Mouse (Mus musculus): ENCODE results near the gene Fancc. TPM values are rescaled to one million over a fixed set of nuclear protein-coding genes. Genes with fewer than 3 reads are reported as not detected.

Gene Fancc
- total and polyA plus RNA-seq, 2 experiments from 2014 or later, result 8.5 to 39.5 TPM

DNA sequence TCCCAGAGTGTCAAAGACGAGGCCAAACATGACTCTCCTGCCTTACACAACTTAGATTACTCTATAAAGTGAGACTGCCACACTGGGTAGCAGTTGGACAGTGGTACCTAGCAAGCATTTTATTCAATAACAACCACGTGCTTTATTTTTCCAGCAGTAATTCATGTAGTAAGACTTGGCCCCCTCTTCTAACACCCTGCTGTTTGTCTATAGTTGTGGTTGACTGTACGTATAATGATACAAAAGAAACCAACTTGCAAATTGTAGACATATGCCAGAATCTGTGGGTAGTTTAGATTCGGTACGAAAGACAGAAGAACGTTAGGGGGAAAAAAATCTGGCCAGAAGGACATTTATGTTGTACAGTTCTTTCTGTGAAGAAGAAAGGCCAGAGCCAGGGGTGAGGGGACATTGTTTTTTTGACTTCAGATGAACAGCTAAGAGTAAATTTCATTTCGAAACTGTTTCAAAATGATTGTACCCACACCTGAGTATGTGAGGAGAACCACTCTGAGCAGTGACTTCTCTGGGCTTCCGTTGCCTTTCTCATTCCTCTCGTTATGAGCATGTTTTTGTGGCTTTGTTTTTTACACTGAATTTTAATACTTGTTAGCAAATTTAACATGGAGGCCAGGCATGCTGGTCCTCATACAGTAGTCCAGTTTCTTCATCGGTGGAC lies 222.5 kb downstream of the Fancc start:
- H3K9me3 ChIP-seq (replicated peaks; ENCODE audit: control insufficient read depth, low read length), result no peaks in the 10 kb centered on the region
- no peak for DNase-seq (ENCODE audit: low spot score)
- H3K4me2 ChIP-seq (ENCODE audit: low read depth, low read length), result no peak overlapping the region
- no peak overlapping the region for H3K4me3 ChIP-seq (ENCODE audit: low read depth, low read length)
- TF ChIP-seq EP300 (IDR thresholded peaks at IDR 0.05; ENCODE audit: low read depth) (no peak), CTCF (IDR thresholded peaks at IDR 0.05; ENCODE audit: low read depth) (no peak)
- H3K27ac ChIP-seq (ENCODE audit: low read depth), result peak overlapping the region; percentile 58; the same call in 1 of the 2 replicates
- H3K9ac ChIP-seq (replicated peaks; ENCODE audit: low read depth, low read length), result no peak overlapping the region
- WGBS, result 82% methylated on average over 10 of the region's 10 CpGs
- ATAC-seq (ENCODE audit: insufficient read depth, low read depth), result no peak
- H3K36me3 ChIP-seq (replicated peaks; ENCODE audit: control insufficient read depth, insufficient read depth, low read length), result peaks cover 10% of the 10 kb centered on the region; the same call in 1 of the 2 replicates
- H3K4me1 ChIP-seq (ENCODE audit: control insufficient read depth, insufficient read depth), result peaks cover 64% of the 10 kb centered on the region
- no peaks in the 10 kb centered on the region for H3K27me3 ChIP-seq (ENCODE audit: control insufficient read depth, insufficient read depth, low read length)

DNA sequence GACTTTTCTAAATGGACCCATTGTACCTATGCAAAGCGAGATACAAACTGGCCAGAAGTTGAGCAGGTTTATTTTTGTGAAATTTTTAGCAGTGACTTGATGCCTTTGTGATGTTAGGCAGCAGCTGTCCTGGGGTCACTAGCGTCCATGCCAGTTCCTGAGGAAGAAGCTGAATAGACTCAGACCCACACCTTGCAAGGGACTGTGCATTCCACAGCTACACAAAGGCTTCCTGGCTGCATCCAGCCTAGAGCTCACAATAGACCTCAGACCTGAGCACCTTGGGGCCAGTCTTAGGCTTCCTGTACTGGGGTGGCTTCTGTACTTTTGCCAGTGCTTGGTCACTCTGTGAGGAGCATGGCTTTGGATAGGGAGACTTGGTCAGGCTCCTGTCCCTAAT lies 223.2 kb downstream of the Fancc start:
- no peaks in the 10 kb centered on the region for H3K27me3 ChIP-seq (ENCODE audit: control insufficient read depth, insufficient read depth, low read length)
- H3K36me3 ChIP-seq (replicated peaks; ENCODE audit: control insufficient read depth, insufficient read depth, low read length), result peaks cover 11% of the 10 kb centered on the region; the same call in 1 of the 2 replicates
- H3K9ac ChIP-seq (replicated peaks; ENCODE audit: low read depth, low read length), result no peak overlapping the region
- ATAC-seq (ENCODE audit: insufficient read depth, low read depth) (no peak), DNase-seq (ENCODE audit: low spot score) (no peak)
- WGBS, result 50% methylated on average over 2 of the region's 2 CpGs
- H3K4me3 ChIP-seq (ENCODE audit: low read depth, low read length), result peak overlapping the region; percentile 1; the same call in 1 of the 2 replicates
- no peak for TF ChIP-seq EP300 (IDR thresholded peaks at IDR 0.05; ENCODE audit: low read depth)
- TF ChIP-seq CTCF (IDR thresholded peaks at IDR 0.05; ENCODE audit: low read depth), result no peak
- H3K9me3 ChIP-seq (replicated peaks; ENCODE audit: control insufficient read depth, low read length), result no peaks in the 10 kb centered on the region
- H3K4me2 ChIP-seq (ENCODE audit: low read depth, low read length), result peak overlapping the region; percentile 24
- H3K27ac ChIP-seq (ENCODE audit: low read depth), result peak overlapping the region; percentile 58
- H3K4me1 ChIP-seq (ENCODE audit: control insufficient read depth, insufficient read depth), result peaks cover 61% of the 10 kb centered on the region

DNA sequence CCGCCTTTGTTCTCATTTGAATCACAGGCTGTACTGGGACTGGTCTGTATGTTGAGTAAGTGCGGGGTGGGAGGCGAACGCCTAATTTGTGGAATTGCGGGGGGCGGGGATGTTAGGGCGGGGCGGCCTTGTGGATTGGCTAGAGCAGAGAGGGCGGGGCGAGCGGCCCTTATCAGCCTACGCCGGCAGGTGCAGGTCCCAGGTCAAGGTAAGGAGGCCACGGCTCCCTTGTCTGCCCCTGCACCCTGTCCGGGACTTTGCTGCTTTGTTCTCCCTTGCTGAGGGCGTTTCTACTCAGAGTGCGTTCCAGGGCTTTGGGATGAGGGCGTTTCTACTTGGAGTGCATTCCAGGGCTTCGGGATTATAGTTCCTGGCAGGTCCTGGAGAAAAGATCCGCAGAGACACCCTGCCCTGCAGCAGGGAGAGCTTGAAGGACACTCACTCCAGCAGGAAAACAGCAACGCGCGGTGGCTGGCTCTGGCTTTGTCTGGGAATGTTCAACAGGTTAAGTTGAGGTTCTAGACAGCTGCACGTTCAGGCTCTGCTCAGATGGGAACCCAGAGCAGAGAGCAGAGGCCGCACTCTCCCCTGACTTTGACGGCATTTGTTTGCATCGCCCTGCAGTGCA lies 224.4 kb downstream of the Fancc start:
- H3K27me3 ChIP-seq (ENCODE audit: control insufficient read depth, insufficient read depth, low read length), result no peaks in the 10 kb centered on the region
- peak overlapping the region; percentile 42; the same call in 1 of the 2 replicates for H3K9ac ChIP-seq (replicated peaks; ENCODE audit: low read depth, low read length)
- 6% methylated on average over 27 of the region's 27 CpGs for WGBS
- peak overlapping the region; percentile 81 for H3K27ac ChIP-seq (ENCODE audit: low read depth)
- H3K4me1 ChIP-seq (ENCODE audit: control insufficient read depth, insufficient read depth), result peaks cover 53% of the 10 kb centered on the region
- TF ChIP-seq CTCF (IDR thresholded peaks at IDR 0.05; ENCODE audit: low read depth) (no peak), EP300 (IDR thresholded peaks at IDR 0.05; ENCODE audit: low read depth) (no peak)
- H3K4me2 ChIP-seq (ENCODE audit: low read depth, low read length), result peak overlapping the region; percentile 58
- peak; percentile 74 for DNase-seq (ENCODE audit: low spot score)
- peak overlapping the region; percentile 41 for H3K4me3 ChIP-seq (ENCODE audit: low read depth, low read length)
- H3K36me3 ChIP-seq (replicated peaks; ENCODE audit: control insufficient read depth, insufficient read depth, low read length), result peaks cover 11% of the 10 kb centered on the region; the same call in 1 of the 2 replicates
- no peaks in the 10 kb centered on the region for H3K9me3 ChIP-seq (replicated peaks; ENCODE audit: control insufficient read depth, low read length)
- ATAC-seq (ENCODE audit: insufficient read depth, low read depth), result peak; percentile 76

DNA sequence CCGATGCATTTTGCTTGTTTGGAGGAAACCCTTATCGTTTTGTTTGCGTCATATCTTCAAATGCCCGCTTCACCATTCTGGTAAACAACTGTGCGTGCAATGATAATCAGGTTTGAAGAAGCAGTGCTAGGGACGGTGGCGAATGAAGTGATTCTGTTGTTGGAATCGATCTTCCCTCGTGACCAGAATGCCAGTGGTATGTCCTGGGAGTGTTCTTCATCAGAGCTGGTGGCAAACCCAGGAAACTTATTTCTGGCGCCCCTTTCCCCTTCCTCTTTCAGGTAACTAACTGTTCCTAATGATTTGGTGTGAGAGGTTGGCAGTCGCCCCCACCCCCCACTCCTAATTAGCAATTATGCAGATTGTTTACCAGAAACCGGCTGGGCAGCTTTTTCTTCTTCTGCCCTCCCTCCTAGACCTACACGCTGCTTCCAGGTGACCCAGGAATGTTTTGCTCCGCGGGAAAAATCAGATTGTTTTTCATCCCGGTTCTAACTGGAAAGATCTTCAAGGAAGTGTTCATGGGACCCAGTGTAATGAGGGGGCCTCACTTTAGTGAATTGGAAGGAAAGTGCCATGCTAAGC lies 225.0 kb downstream of the Fancc start:
- DNase-seq (ENCODE audit: low spot score) (no peak), ATAC-seq (ENCODE audit: insufficient read depth, low read depth) (no peak)
- H3K4me3 ChIP-seq (ENCODE audit: low read depth, low read length), result peak overlapping the region; percentile 41
- peak overlapping the region; percentile 81 for H3K27ac ChIP-seq (ENCODE audit: low read depth)
- H3K9me3 ChIP-seq (replicated peaks; ENCODE audit: control insufficient read depth, low read length), result no peaks in the 10 kb centered on the region
- peaks cover 47% of the 10 kb centered on the region for H3K4me1 ChIP-seq (ENCODE audit: control insufficient read depth, insufficient read depth)
- WGBS, result 25% methylated on average over 16 of the region's 16 CpGs
- no peaks in the 10 kb centered on the region for H3K27me3 ChIP-seq (ENCODE audit: control insufficient read depth, insufficient read depth, low read length)
- peak overlapping the region; percentile 58 for H3K4me2 ChIP-seq (ENCODE audit: low read depth, low read length)
- TF ChIP-seq EP300 (IDR thresholded peaks at IDR 0.05; ENCODE audit: low read depth) (no peak), CTCF (IDR thresholded peaks at IDR 0.05; ENCODE audit: low read depth) (no peak)
- peak overlapping the region; percentile 32; the same call in 1 of the 2 replicates for H3K9ac ChIP-seq (replicated peaks; ENCODE audit: low read depth, low read length)
- peaks cover 11% of the 10 kb centered on the region; the same call in 1 of the 2 replicates for H3K36me3 ChIP-seq (replicated peaks; ENCODE audit: control insufficient read depth, insufficient read depth, low read length)

DNA sequence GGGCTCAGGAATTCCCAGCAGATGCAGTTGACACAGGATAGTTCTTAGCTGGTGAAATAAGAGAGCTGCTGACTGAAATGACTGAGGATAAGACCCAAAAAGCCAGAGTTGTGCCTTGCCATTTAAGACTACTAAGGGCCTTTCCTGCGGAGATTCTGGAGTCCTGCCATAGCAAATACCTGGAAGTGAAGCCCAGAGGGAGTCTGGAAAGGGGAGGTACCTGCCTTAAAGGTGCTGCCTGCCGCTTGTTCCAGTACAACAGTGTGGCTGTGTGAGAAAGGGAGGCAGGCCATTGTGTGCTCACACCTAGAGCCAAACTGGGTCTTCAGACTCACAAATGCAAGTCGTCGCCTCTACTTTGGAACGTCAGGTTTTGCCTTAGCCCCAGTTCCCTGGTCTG lies 226.9 kb downstream of the Fancc start:
- ATAC-seq (ENCODE audit: insufficient read depth, low read depth), result no peak
- no peak overlapping the region for H3K4me2 ChIP-seq (ENCODE audit: low read depth, low read length)
- TF ChIP-seq CTCF (IDR thresholded peaks at IDR 0.05; ENCODE audit: low read depth) (no peak), EP300 (IDR thresholded peaks at IDR 0.05; ENCODE audit: low read depth) (no peak)
- no peak overlapping the region for H3K9ac ChIP-seq (replicated peaks; ENCODE audit: low read depth, low read length)
- WGBS, result 53% methylated on average over 5 of the region's 5 CpGs
- H3K27me3 ChIP-seq (ENCODE audit: control insufficient read depth, insufficient read depth, low read length), result no peaks in the 10 kb centered on the region
- H3K36me3 ChIP-seq (replicated peaks; ENCODE audit: control insufficient read depth, insufficient read depth, low read length), result peaks cover 17% of the 10 kb centered on the region; the same call in 1 of the 2 replicates
- no peak overlapping the region for H3K4me3 ChIP-seq (ENCODE audit: low read depth, low read length)
- DNase-seq (ENCODE audit: low spot score), result no peak
- peaks cover 42% of the 10 kb centered on the region for H3K4me1 ChIP-seq (ENCODE audit: control insufficient read depth, insufficient read depth)
- H3K27ac ChIP-seq (ENCODE audit: low read depth), result peak overlapping the region; percentile 38; the same call in 1 of the 2 replicates
- H3K9me3 ChIP-seq (replicated peaks; ENCODE audit: control insufficient read depth, low read length), result no peaks in the 10 kb centered on the region
